Comparison of ENCODE assay signal across 9 mouse cellular contexts in genomic region chr11:61564566-61564965, GRCm38 (mm10). TPM values are rescaled to one million over a fixed set of nuclear protein-coding genes. Genes with fewer than 3 reads are reported as not detected.
A peak's percentile ranks its signal among the peaks of the same experiment; 100 is the strongest.
DNase-seq lines count a peak whose midpoint lies in the region; ATAC-seq and TF ChIP-seq lines count a peak whose summit lies in the region.
"Had no signal": no experiment of that assay in that cellular context is flagged by ENCODE, and none has a peak within 500 bp of the region (broad histone marks: within the 10 kb centered on the region; RNA-seq: fewer than 3 reads in every experiment).

No protein-coding gene starts in this region.

- H3K27ac ChIP-seq in kidney, adult 2 months (ENCODE audit: insufficient read depth, low read depth, low read length), result peak overlapping the region; percentile 54
- no peak overlapping the region for H3K27ac ChIP-seq in kidney, embryonic 15.5 days
- H3K27ac ChIP-seq in cerebellum, adult 2 months (ENCODE audit: insufficient read depth, low read length), result peak overlapping the region; percentile 98; the same call in 1 of the 2 replicates
- H3K27ac ChIP-seq: neural tube, embryonic 12.5 days had no signal

- peak; percentile 76 for DNase-seq in kidney, adult 2 months
- DNase-seq in MN1 (ENCODE audit: low spot score), result peak; percentile 34
- DNase-seq in cerebellum, adult 2 months, result peak; percentile 82 to 93
- DNase-seq in heart, postnatal 36 days, result peak; percentile 54 to 55
- DNase-seq in thymus, postnatal 25 days, result no peak
- no peak for DNase-seq in frontal cortex, postnatal 14 days (ENCODE audit: low spot score in 2 of 2)

- H3K9me3 ChIP-seq in kidney, embryonic 15.5 days (replicated peaks), result no peaks in the 10 kb centered on the region
- H3K9me3 ChIP-seq: neural tube, embryonic 12.5 days had no signal

- no peak for ATAC-seq in kidney, embryonic 15.5 days (replicated peaks; ENCODE audit: low FRiP score)
- ATAC-seq in inflammation-experienced regulatory T-cells, adult 6 months, result no peak

- no peaks in the 10 kb centered on the region for H3K27me3 ChIP-seq in kidney, adult 2 months (replicated peaks; ENCODE audit: control insufficient read depth, insufficient read depth, low read length)
- H3K27me3 ChIP-seq in kidney, embryonic 15.5 days, result no peaks in the 10 kb centered on the region
- H3K27me3 ChIP-seq in cerebellum, adult 2 months (ENCODE audit: control insufficient read depth, insufficient read depth, low read length), result no peaks in the 10 kb centered on the region
- H3K27me3 ChIP-seq: neural tube, embryonic 12.5 days had no signal

- TF ChIP-seq CTCF in kidney, adult 2 months (conservative IDR thresholded peaks at IDR 0.05; ENCODE audit: insufficient read depth, insufficient read length, low read depth, low read length), result no peak
- TF ChIP-seq CTCF in cerebellum, adult 2 months (IDR thresholded peaks at IDR 0.05; ENCODE audit: borderline replicate concordance, insufficient read depth, low read depth, low read length), result no peak

- no peak for TF ChIP-seq POLR2A in kidney, adult 2 months (IDR thresholded peaks at IDR 0.05; ENCODE audit: low read depth, low read length)
- no peak for TF ChIP-seq POLR2A in cerebellum, adult 2 months (IDR thresholded peaks at IDR 0.05; ENCODE audit: borderline replicate concordance, insufficient read depth, low read length)

- H3K4me2 ChIP-seq in kidney, embryonic 15.5 days, result no peak overlapping the region
- H3K4me2 ChIP-seq: neural tube, embryonic 12.5 days had no signal

- H3K9ac ChIP-seq in kidney, embryonic 15.5 days, result no peak overlapping the region
- H3K9ac ChIP-seq: neural tube, embryonic 12.5 days had no signal

- 57% methylated on average over 2 of the region's 2 CpGs for WGBS in kidney, adult 2 months
- WGBS in kidney, embryonic 15.5 days, result 90% methylated on average over 2 of the region's 2 CpGs
- WGBS in cerebellum, adult 2 months, result 8% methylated on average over 2 of the region's 2 CpGs

- peaks cover 32% of the 10 kb centered on the region for H3K4me1 ChIP-seq in kidney, adult 2 months (ENCODE audit: control insufficient read depth, insufficient read depth, low read length)
- peaks cover 27% of the 10 kb centered on the region for H3K4me1 ChIP-seq in kidney, embryonic 15.5 days
- peaks cover 35% of the 10 kb centered on the region for H3K4me1 ChIP-seq in cerebellum, adult 2 months (ENCODE audit: control insufficient read depth, insufficient read depth, low read length)

- no peaks in the 10 kb centered on the region for H3K36me3 ChIP-seq in kidney, adult 2 months (ENCODE audit: control insufficient read depth, insufficient read depth, low read length)
- no peaks in the 10 kb centered on the region for H3K36me3 ChIP-seq in kidney, embryonic 15.5 days
- H3K36me3 ChIP-seq: neural tube, embryonic 12.5 days had no signal

- H3K4me3 ChIP-seq in kidney, adult 2 months (ENCODE audit: insufficient read depth, low read depth, low read length), result no peak overlapping the region
- H3K4me3 ChIP-seq in kidney, embryonic 15.5 days (replicated peaks), result no peak overlapping the region
- no peak overlapping the region for H3K4me3 ChIP-seq in cerebellum, adult 2 months (replicated peaks; ENCODE audit: insufficient read depth, low read depth, low read length)
- H3K4me3 ChIP-seq: neural tube, embryonic 12.5 days had no signal

- intact Hi-C loops in heart, postnatal 36 days (cut with DNase I), result loop anchor here (10.0 kb wide), 1 partner anchor 50 kb away; no protein-coding TSS in a partner anchor

RNA-seq across cellular contexts. Expression of gene Epn2, which starts 14.9 kb away (rescaled TPM):
- 23.1 and 25.7 TPM in 2 replicates for polyA plus RNA-seq in kidney, adult 2 months (2012; rRNA removed)
- polyA plus RNA-seq in kidney, embryonic 15.5 days (2015; fragmentation: Nextera tagmentation; extraction: Ambion mirVana), result 22.1 and 25.5 TPM in 2 replicates
- 123 and 132 TPM in 2 replicates for polyA plus RNA-seq in cerebellum, adult 2 months (2012; rRNA removed)
- total RNA-seq in heart, postnatal 36 days (2021), result 10 to 100 TPM; 24.0 to 26.9 TPM
- polyA plus RNA-seq in inflammation-experienced regulatory T-cells, adult 6 months (2017; shearing (Covaris generic)), result under 1 TPM; 0.19 to 0.77 (median 0.30) TPM

RNA-seq across cellular contexts. Expression of gene B9d1, which starts 59.6 kb away (rescaled TPM):
- 42.7 and 43.3 TPM in 2 replicates for polyA plus RNA-seq in kidney, adult 2 months (2012; rRNA removed)
- polyA plus RNA-seq in kidney, embryonic 15.5 days (2015; fragmentation: Nextera tagmentation; extraction: Ambion mirVana), result 42.6 and 45.2 TPM in 2 replicates
- polyA plus RNA-seq in cerebellum, adult 2 months (2012; rRNA removed), result 36.2 and 40.7 TPM in 2 replicates
- 1 to 10 TPM; 6.2 to 7.4 TPM for total RNA-seq in heart, postnatal 36 days (2021)
- 1 to 10 TPM; 2.2 to 4.4 (median 2.4) TPM for polyA plus RNA-seq in inflammation-experienced regulatory T-cells, adult 6 months (2017; shearing (Covaris generic))

Comparison
In these comparisons a context has a peak if more than half of its experiments do, and no peak if none do; other contexts are left out.
1. DNase-seq: peak in kidney, adult 2 months (single experiment), MN1 (single experiment), cerebellum, adult 2 months (2 of 2) and heart, postnatal 36 days (2 of 2); none in thymus, postnatal 25 days (single experiment) and frontal cortex, postnatal 14 days (0 of 2).
2. RNA of gene Epn2, which starts 14.9 kb away (polyA plus RNA-seq): 123 to 132 TPM in cerebellum, adult 2 months, 22.1 to 25.5 TPM in kidney, embryonic 15.5 days and 23.1 to 25.7 TPM in kidney, adult 2 months; 0.19 to 0.77 TPM in inflammation-experienced regulatory T-cells, adult 6 months; every median in the first group is over 10 times any median in the second.